In genomic region chr4:32057102-32057501, GRCm38 (mm10) we compare ENCODE assay signal across 8 mouse cellular contexts.
DNase-seq lines count a peak whose midpoint lies in the region; ATAC-seq and TF ChIP-seq lines count a peak whose summit lies in the region.

No protein-coding gene starts in this region.

- H3K4me2 ChIP-seq in liver, embryonic 11.5 days: no peak overlapping the region
- no peak overlapping the region for H3K4me2 ChIP-seq in forebrain, embryonic 12.5 days
- H3K4me2 ChIP-seq in neural tube, embryonic 13.5 days: no peak overlapping the region

- H3K36me3 ChIP-seq in liver, embryonic 11.5 days (ENCODE audit: control insufficient read depth, insufficient read depth, low read length): no peaks in the 10 kb centered on the region
- no peaks in the 10 kb centered on the region for H3K36me3 ChIP-seq in forebrain, embryonic 12.5 days (replicated peaks)
- H3K36me3 ChIP-seq in neural tube, embryonic 13.5 days: no peaks in the 10 kb centered on the region

- H3K9me3 ChIP-seq in liver, embryonic 11.5 days (ENCODE audit: control insufficient read depth, low read length): no peaks in the 10 kb centered on the region
- H3K9me3 ChIP-seq in forebrain, embryonic 12.5 days: no peaks in the 10 kb centered on the region
- no peaks in the 10 kb centered on the region for H3K9me3 ChIP-seq in neural tube, embryonic 13.5 days

- no peak overlapping the region for H3K9ac ChIP-seq in liver, embryonic 11.5 days (ENCODE audit: low read depth, low read length)
- H3K9ac ChIP-seq in forebrain, embryonic 12.5 days: no peak overlapping the region
- no peak overlapping the region for H3K9ac ChIP-seq in neural tube, embryonic 13.5 days

- no peaks in the 10 kb centered on the region for H3K4me1 ChIP-seq in liver, embryonic 11.5 days (replicated peaks; ENCODE audit: control insufficient read depth, insufficient read depth, low read length)
- 0 out of 2 replicates have a peak, but pooled peaks cover 2% of the 10 kb centered on the region for H3K4me1 ChIP-seq in bone marrow macrophage, adult 2 months (ENCODE audit: control insufficient read depth, insufficient read depth, low read length)
- peaks cover 19% of the 10 kb centered on the region for H3K4me1 ChIP-seq in forebrain, embryonic 12.5 days
- H3K4me1 ChIP-seq in neural tube, embryonic 13.5 days (replicated peaks): peaks cover 20% of the 10 kb centered on the region

- no peak overlapping the region for H3K27ac ChIP-seq in liver, embryonic 11.5 days (ENCODE audit: low read depth, low read length)
- no peak overlapping the region for H3K27ac ChIP-seq in bone marrow macrophage, adult 2 months (ENCODE audit: insufficient read depth, low read depth, low read length)
- no peak overlapping the region for H3K27ac ChIP-seq in forebrain, embryonic 12.5 days
- no peak overlapping the region for H3K27ac ChIP-seq in neural tube, embryonic 13.5 days (replicated peaks)

- DNase-seq in liver, embryonic 11.5 days (ENCODE audit: low spot score): no peak
- DNase-seq in liver: no peak
- peak; percentile 27 for DNase-seq in kidney, postnatal 14 days
- DNase-seq in layer of hippocampus, postnatal 36 days: no peak
- no peak for DNase-seq in urinary bladder, postnatal 10 days (ENCODE audit: low spot score)

- WGBS in liver, embryonic 11.5 days: 44% methylated on average over 5 of the region's 5 CpGs
- WGBS in forebrain, embryonic 12.5 days: 43% methylated on average over 5 of the region's 5 CpGs
- WGBS in neural tube, embryonic 13.5 days: 55% methylated on average over 5 of the region's 5 CpGs

- ATAC-seq in liver, embryonic 11.5 days (replicated peaks; ENCODE audit: low FRiP score): 0 out of 2 replicates have a peak, but pooled peaks have one; percentile 41
- ATAC-seq in forebrain, embryonic 12.5 days (ENCODE audit: low FRiP score): peak; percentile 34
- peak; percentile 62; the same call in 1 of the 2 replicates for ATAC-seq in neural tube, embryonic 13.5 days (ENCODE audit: low read depth)

- H3K27me3 ChIP-seq in liver, embryonic 11.5 days (replicated peaks; ENCODE audit: control insufficient read depth, insufficient read depth, low read length): no peaks in the 10 kb centered on the region
- peaks cover 11% of the 10 kb centered on the region; the same call in 1 of the 2 replicates for H3K27me3 ChIP-seq in forebrain, embryonic 12.5 days
- H3K27me3 ChIP-seq in neural tube, embryonic 13.5 days: no peaks in the 10 kb centered on the region

- 0 out of 2 replicates have a peak, but pooled peaks have one; percentile 3 for TF ChIP-seq CTCF in bone marrow macrophage, adult 2 months (IDR thresholded peaks at IDR 0.05; ENCODE audit: low read depth, low read length)

- TF ChIP-seq POLR2A in bone marrow macrophage, adult 2 months (IDR thresholded peaks at IDR 0.05; ENCODE audit: borderline replicate concordance, low read depth, low read length): no peak

- H3K4me3 ChIP-seq in liver, embryonic 11.5 days (ENCODE audit: low read depth, low read length): no peak overlapping the region
- H3K4me3 ChIP-seq in bone marrow macrophage, adult 2 months (ENCODE audit: insufficient read depth, low read length): no peak overlapping the region
- H3K4me3 ChIP-seq in forebrain, embryonic 12.5 days (replicated peaks): no peak overlapping the region
- no peak overlapping the region for H3K4me3 ChIP-seq in neural tube, embryonic 13.5 days
